21 mouse cellular contexts compared by ENCODE assay signal in genomic region chr11:100845793-100846192, GRCm38 (mm10). TPM values are rescaled to one million over a fixed set of nuclear protein-coding genes. Genes with fewer than 3 reads are reported as not detected.
DNase-seq lines count a peak whose midpoint lies in the region; ATAC-seq and TF ChIP-seq lines count a peak whose summit lies in the region.
"Had no signal": no experiment of that assay in that cellular context is flagged by ENCODE, and none has a peak within 500 bp of the region (broad histone marks: within the 10 kb centered on the region; RNA-seq: fewer than 3 reads in every experiment).

No protein-coding gene starts in this region.

- WGBS in forebrain, embryonic 11.5 days, result 89% methylated on average over 6 of the region's 6 CpGs
- WGBS in forebrain, embryonic 12.5 days, result 90% methylated on average over 6 of the region's 6 CpGs
- WGBS in lung, postnatal 0 days, result 58% methylated on average over 6 of the region's 6 CpGs
- WGBS in intestine, postnatal 0 days, result 82% methylated on average over 6 of the region's 6 CpGs

- H3K4me2 ChIP-seq in forebrain, embryonic 11.5 days (ENCODE audit: low read depth, low read length, severe bottlenecking), result no peak overlapping the region
- H3K4me2 ChIP-seq in forebrain, embryonic 12.5 days, result no peak overlapping the region
- H3K4me2 ChIP-seq in lung, postnatal 0 days (replicated peaks; ENCODE audit: low read depth, low read length), result no peak overlapping the region
- no peak overlapping the region for H3K4me2 ChIP-seq in intestine, postnatal 0 days (replicated peaks; ENCODE audit: low read depth)
- H3K4me2 ChIP-seq: forebrain, embryonic 15.5 days; hindbrain, embryonic 13.5 days; kidney, embryonic 15.5 days; limb, embryonic 13.5 days; liver, embryonic 13.5 days; lung, embryonic 14.5 days; midbrain, embryonic 12.5 days; neural tube, embryonic 13.5 days had no signal

- no peak for TF ChIP-seq EP300 in lung, postnatal 0 days (IDR thresholded peaks at IDR 0.05)

- no peak overlapping the region for H3K27ac ChIP-seq in forebrain, embryonic 11.5 days (ENCODE audit: low read depth, low read length)
- no peak overlapping the region for H3K27ac ChIP-seq in forebrain, embryonic 12.5 days
- H3K27ac ChIP-seq in lung, postnatal 0 days (ENCODE audit: low read length), result 0 out of 2 replicates have a peak overlapping the region, but pooled peaks have one; percentile 32
- no peak overlapping the region for H3K27ac ChIP-seq in intestine, postnatal 0 days (ENCODE audit: low read depth, low read length)
- H3K27ac ChIP-seq: forebrain, embryonic 15.5 days; hindbrain, embryonic 13.5 days; kidney, embryonic 15.5 days; limb, embryonic 13.5 days; liver, embryonic 13.5 days; midbrain, embryonic 12.5 days; neural tube, embryonic 13.5 days had no signal

- H3K9me3 ChIP-seq in forebrain, embryonic 11.5 days (ENCODE audit: control insufficient read depth, low read length), result no peaks in the 10 kb centered on the region
- no peaks in the 10 kb centered on the region for H3K9me3 ChIP-seq in forebrain, embryonic 12.5 days
- H3K9me3 ChIP-seq in lung, postnatal 0 days (ENCODE audit: low read length), result no peaks in the 10 kb centered on the region
- H3K9me3 ChIP-seq in intestine, postnatal 0 days (ENCODE audit: control insufficient read depth), result no peaks in the 10 kb centered on the region
- H3K9me3 ChIP-seq: forebrain, embryonic 15.5 days; hindbrain, embryonic 13.5 days; kidney, embryonic 15.5 days; limb, embryonic 13.5 days; liver, embryonic 13.5 days; midbrain, embryonic 12.5 days; neural tube, embryonic 13.5 days had no signal

- H3K4me3 ChIP-seq in forebrain, embryonic 11.5 days (ENCODE audit: low read depth, low read length), result no peak overlapping the region
- H3K4me3 ChIP-seq in forebrain, embryonic 12.5 days (replicated peaks), result no peak overlapping the region
- H3K4me3 ChIP-seq in lung, postnatal 0 days (ENCODE audit: low read depth, low read length), result no peak overlapping the region
- no peak overlapping the region for H3K4me3 ChIP-seq in intestine, postnatal 0 days (ENCODE audit: low read depth, low read length)
- H3K4me3 ChIP-seq: forebrain, embryonic 15.5 days; hindbrain, embryonic 13.5 days; kidney, embryonic 15.5 days; limb, embryonic 13.5 days; liver, embryonic 13.5 days; midbrain, embryonic 12.5 days; neural tube, embryonic 13.5 days had no signal

- peak; percentile 21 for DNase-seq in forebrain, embryonic 11.5 days (ENCODE audit: low spot score)
- no peak for DNase-seq in lung, postnatal 0 days (ENCODE audit: low spot score)
- no peak for DNase-seq in lung, postnatal 36 days
- DNase-seq in skeletal muscle tissue, adult 2 months (ENCODE audit: low read depth, low spot score), result peak; percentile 61
- peak; percentile 61 for DNase-seq in thymus, postnatal 4 days
- DNase-seq in right cerebral cortex, postnatal 4 days, result no peak
- DNase-seq: adrenal gland, adult 2 months; cerebellum, adult 9-10 months; heart, postnatal 10 days; kidney, postnatal 4 days; liver, embryonic 13.5 days; lung, embryonic 14.5 days had no signal

- H3K9ac ChIP-seq in forebrain, embryonic 11.5 days (ENCODE audit: low read length), result no peak overlapping the region
- H3K9ac ChIP-seq in forebrain, embryonic 12.5 days, result no peak overlapping the region
- no peak overlapping the region for H3K9ac ChIP-seq in lung, postnatal 0 days (replicated peaks; ENCODE audit: low read depth)
- H3K9ac ChIP-seq in intestine, postnatal 0 days (ENCODE audit: low read depth, low read length), result no peak overlapping the region
- H3K9ac ChIP-seq: forebrain, embryonic 15.5 days; hindbrain, embryonic 13.5 days; kidney, embryonic 15.5 days; limb, embryonic 13.5 days; liver, embryonic 13.5 days; lung, embryonic 14.5 days; midbrain, embryonic 12.5 days; neural tube, embryonic 13.5 days had no signal

- no peaks in the 10 kb centered on the region for H3K36me3 ChIP-seq in forebrain, embryonic 11.5 days (ENCODE audit: control insufficient read depth, insufficient read depth, low read length)
- H3K36me3 ChIP-seq in forebrain, embryonic 12.5 days (replicated peaks), result no peaks in the 10 kb centered on the region
- no peaks in the 10 kb centered on the region for H3K36me3 ChIP-seq in lung, postnatal 0 days (ENCODE audit: insufficient read depth, low read length)
- H3K36me3 ChIP-seq in intestine, postnatal 0 days (ENCODE audit: control insufficient read depth, insufficient read depth), result no peaks in the 10 kb centered on the region
- H3K36me3 ChIP-seq: forebrain, embryonic 15.5 days; hindbrain, embryonic 13.5 days; kidney, embryonic 15.5 days; limb, embryonic 13.5 days; midbrain, embryonic 12.5 days; neural tube, embryonic 13.5 days had no signal

- H3K27me3 ChIP-seq in forebrain, embryonic 11.5 days (ENCODE audit: control insufficient read depth, insufficient read depth, low read length), result no peaks in the 10 kb centered on the region
- 0 out of 2 replicates have a peak, but pooled peaks cover 6% of the 10 kb centered on the region for H3K27me3 ChIP-seq in forebrain, embryonic 12.5 days
- no peaks in the 10 kb centered on the region for H3K27me3 ChIP-seq in lung, postnatal 0 days (replicated peaks; ENCODE audit: insufficient read depth, low read length)
- H3K27me3 ChIP-seq in intestine, postnatal 0 days (replicated peaks; ENCODE audit: control insufficient read depth, insufficient read depth, low read length), result no peaks in the 10 kb centered on the region
- H3K27me3 ChIP-seq: hindbrain, embryonic 13.5 days; kidney, embryonic 15.5 days; limb, embryonic 13.5 days; neural tube, embryonic 13.5 days had no signal

- H3K4me1 ChIP-seq in forebrain, embryonic 11.5 days (replicated peaks; ENCODE audit: control insufficient read depth, insufficient read depth, low read length), result no peaks in the 10 kb centered on the region; the same call in 1 of the 2 replicates
- peaks cover 14% of the 10 kb centered on the region for H3K4me1 ChIP-seq in forebrain, embryonic 12.5 days
- peaks cover 6% of the 10 kb centered on the region; the same call in 1 of the 2 replicates for H3K4me1 ChIP-seq in lung, postnatal 0 days (ENCODE audit: insufficient read depth, low read depth, low read length)
- H3K4me1 ChIP-seq in intestine, postnatal 0 days (replicated peaks; ENCODE audit: control insufficient read depth, insufficient read depth, low read length), result peaks cover 6% of the 10 kb centered on the region; the same call in 1 of the 2 replicates

- no peak for ATAC-seq in forebrain, embryonic 11.5 days (replicated peaks; ENCODE audit: low FRiP score)
- ATAC-seq in forebrain, embryonic 12.5 days (ENCODE audit: low FRiP score), result no peak
- no peak for ATAC-seq in lung, postnatal 0 days
- no peak for ATAC-seq in intestine, postnatal 0 days
- ATAC-seq: forebrain, embryonic 15.5 days; intestine, embryonic 16.5 days had no signal

- no peak for TF ChIP-seq CTCF in lung, postnatal 0 days (IDR thresholded peaks at IDR 0.05)
- TF ChIP-seq CTCF in intestine, postnatal 0 days (IDR thresholded peaks at IDR 0.05; ENCODE audit: low read depth), result no peak

RNA-seq across cellular contexts. Expression of gene Stat5b, which starts 4.7 kb away (rescaled TPM):
- 18.7 and 19.1 TPM in 2 replicates for polyA plus RNA-seq in forebrain, embryonic 11.5 days (2014; fragmentation: Nextera tagmentation; extraction: Ambion mirVana)
- 16.6 and 17.3 TPM in 2 replicates for polyA plus RNA-seq in forebrain, embryonic 12.5 days (2016; fragmentation: Nextera tagmentation; extraction: Ambion mirVana)
- 17.9 and 21.4 TPM in 2 replicates for polyA plus RNA-seq in lung, postnatal 0 days (2015; fragmentation: Nextera tagmentation; extraction: Ambion mirVana)
- polyA plus RNA-seq in intestine, postnatal 0 days (2015; fragmentation: Nextera tagmentation; extraction: Ambion mirVana), result 13.0 and 13.3 TPM in 2 replicates

RNA-seq across cellular contexts. Expression of gene Stat5a, which starts 13.4 kb away (rescaled TPM):
- 1.3 and 1.5 TPM in 2 replicates for polyA plus RNA-seq in forebrain, embryonic 11.5 days (2014; fragmentation: Nextera tagmentation; extraction: Ambion mirVana)
- 1.2 and 1.8 TPM in 2 replicates for polyA plus RNA-seq in forebrain, embryonic 12.5 days (2016; fragmentation: Nextera tagmentation; extraction: Ambion mirVana)
- polyA plus RNA-seq in lung, postnatal 0 days (2015; fragmentation: Nextera tagmentation; extraction: Ambion mirVana), result 6.2 and 7.1 TPM in 2 replicates
- polyA plus RNA-seq in intestine, postnatal 0 days (2015; fragmentation: Nextera tagmentation; extraction: Ambion mirVana), result 4.8 TPM in 2 replicates

Comparison
In these comparisons a context has a peak if more than half of its experiments do, and no peak if none do; other contexts are left out.
1. DNase-seq: peak in forebrain, embryonic 11.5 days (single experiment), skeletal muscle tissue, adult 2 months (single experiment) and thymus, postnatal 4 days (single experiment); none in lung, postnatal 0 days (single experiment), lung, postnatal 36 days (single experiment) and right cerebral cortex, postnatal 4 days (single experiment).